Mouse (Mus musculus) telencephalon, adult 2 months (tissue): ENCODE measurements at regions not wholly inside any gene's neighbourhood (a gene's known extent, or its start where the extent isn't known, plus 50 kb on each side); places are given as distances from the start of the nearest gene placed in this dataset.

Source experiments
- DNase-seq: peaks from one replicate; pipeline ENCODE4 v3.0.0-alpha.2; 2011; ENCODE audit warnings: low read depth, low spot score

DNA sequence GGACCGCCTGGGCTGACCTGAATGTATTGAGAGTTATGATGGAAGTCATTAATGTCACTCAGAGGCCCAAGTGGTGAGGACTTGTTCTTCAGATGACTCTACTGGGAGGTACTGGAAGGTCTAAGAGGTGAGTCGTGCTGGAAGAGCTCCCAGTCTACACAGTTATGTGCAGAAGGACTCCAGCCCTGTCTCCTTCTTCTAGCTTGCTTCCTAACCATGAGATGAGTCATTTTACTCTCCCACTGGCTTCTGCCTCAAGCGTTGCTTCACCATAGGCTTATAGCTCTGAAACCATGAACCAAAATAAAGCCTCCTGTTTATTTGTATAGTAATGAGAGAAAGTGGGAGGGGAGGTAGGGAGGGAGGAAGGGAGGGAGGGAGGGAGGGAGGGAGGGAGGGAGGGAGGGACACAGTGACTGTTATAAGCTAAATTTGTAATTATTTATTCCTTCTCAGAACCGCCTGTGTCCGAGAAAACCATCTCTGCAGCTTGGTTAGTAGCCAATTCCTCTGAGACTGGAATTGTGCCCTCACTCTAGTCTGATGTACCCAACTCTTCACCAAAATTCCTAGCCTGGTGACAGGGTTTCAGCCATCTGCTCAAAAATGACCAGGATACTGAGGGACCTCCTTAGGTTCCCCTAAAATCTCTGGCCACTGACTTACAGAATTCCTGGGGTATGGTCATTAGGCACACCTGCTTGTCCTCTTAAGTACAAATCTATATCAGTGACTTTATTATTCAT lies 211.6 kb upstream of the Atp2b1 start:
- DNase-seq: no peak

DNA sequence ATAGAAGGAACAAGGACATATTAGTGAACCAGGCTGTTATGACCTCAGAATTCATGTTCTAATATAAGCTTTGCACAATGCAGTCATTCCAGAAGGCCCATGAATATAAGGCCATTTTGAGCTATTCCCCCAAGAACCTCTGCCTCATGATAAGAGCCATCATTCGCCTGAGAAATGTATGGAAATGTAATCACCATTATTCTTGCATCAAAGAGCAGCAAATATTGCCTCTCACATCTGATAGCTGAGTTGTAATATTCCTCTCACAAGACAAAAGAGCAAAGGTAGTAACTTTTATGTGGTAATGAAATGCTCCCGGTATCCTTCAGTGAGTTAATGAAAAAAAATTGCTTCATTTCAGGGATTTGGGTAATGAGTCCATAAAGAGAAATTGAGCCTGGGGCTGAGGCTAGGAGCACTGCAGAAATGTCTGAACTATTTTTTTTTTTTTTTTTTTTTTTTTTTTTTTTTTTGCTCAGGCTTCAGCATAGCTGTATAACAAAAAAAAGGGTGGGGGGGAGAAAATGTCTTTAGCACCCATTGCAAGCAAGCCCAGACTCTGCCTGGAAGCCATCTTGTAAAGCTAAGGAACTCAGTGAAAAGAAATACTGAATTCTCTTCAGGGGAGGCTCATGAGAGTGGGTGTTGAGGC lies 210.4 kb upstream of the Atp2b1 start:
- no peak for DNase-seq

DNA sequence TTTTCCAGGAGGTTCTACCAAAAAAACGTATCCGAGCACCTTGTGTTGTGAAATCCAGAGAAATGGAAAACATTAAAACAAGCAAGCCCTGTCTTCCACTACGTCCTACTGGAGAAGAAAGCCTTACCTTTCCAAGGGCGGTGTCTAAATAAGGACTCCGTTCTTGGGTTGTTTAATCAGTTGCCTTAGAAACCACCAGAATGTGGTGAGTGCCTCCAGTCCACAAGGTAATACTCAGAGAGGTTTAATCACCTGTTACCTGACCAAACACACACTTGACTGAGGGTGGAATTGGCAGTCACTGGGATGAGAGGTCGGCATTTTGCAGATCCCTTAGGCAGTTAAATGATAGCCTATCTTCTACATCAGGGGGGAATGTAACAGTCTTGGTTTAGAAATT lies 209.6 kb upstream of the Atp2b1 start:
- DNase-seq: no peak

DNA sequence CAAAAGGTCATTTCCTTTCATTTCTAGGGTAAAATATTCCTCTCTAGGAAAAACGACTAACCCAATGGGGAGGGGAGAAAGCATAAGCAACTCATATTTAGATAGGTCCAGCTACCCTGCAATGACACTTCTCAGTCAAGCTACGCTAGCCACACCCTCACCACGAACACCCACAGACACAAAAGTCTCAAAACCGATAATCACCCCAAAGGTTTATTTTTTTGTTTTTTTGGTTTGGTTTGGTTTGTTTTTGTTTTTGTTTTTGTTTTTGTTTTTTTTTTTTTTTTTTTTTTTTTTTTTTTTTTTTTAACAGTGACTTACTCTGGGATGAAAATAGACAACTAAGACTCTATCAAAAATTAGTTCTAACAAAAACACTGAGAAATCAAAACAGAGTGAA lies 196.3 kb upstream of the Atp2b1 start:
- DNase-seq: no peak

DNA sequence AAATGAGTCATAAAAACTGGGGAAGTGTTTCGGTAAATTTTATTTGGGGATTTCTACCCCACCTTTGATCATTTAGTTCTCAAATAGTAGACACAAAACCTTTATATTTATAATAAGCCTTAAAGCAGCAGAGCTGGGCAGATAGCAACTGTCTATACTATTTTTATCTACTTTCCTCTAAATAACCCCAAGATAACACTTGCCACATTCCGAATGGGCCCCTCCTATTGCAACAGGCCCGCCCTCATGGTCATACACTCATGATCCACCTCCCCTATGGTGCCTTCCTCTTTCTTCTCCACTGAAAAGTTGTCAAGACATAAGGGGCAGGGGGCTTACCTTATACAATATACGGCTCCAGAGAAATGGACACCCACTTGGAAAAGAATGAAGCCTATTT lies 195.5 kb upstream of the Atp2b1 start:
- no peak for DNase-seq

DNA sequence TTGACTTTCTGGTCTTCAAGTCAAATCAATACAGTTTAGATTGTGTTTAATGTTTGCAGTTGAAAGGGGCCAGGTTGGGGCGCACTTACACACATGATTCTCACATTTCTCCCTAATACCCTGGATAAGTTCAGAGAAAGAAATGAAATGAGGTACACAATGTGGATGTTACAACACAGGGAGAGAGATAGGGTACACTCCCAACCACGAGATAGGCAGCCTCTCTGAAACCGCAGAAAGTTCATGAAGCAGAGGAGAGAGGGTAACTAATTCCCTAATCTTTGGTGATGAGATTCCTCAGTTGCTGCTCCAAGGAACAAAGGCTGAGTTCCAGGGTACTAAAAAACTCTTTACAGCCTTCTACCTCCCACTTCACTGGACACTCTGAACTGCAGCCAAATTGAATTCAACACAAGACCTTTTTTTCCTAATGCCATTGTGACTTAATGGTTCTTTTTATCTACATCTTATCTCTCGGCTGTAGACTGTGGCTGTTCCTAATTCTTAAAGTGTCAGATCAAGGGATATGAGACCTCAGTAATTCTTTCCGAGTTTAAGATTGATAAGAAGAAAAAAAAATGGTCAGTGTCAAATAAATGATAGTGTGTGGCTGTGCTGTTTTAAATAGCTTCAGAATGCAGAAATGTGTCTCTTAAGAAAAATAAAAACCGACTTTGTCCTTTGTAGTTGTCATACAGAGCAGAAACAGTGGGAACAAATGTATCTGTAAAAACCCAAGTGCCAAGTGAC lies 193.8 kb upstream of the Atp2b1 start:
- DNase-seq: no peak

DNA sequence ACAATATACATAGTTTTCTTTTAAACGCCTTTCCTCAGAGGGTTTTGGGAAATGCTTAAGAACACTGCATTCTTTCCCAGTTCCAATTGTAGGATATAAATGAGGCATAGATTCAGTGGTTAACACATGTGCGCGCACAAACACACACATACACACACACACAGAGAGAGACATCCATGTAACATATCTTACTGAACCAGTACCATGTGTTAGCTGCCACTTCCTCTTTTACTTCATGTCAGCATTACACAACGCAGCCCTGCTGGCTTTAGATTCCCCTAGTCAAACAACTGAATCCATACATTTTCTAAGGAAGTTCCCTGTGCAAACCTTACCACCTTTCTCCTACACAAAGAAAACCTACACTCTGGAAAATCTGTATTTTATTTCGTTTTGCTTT lies 189.1 kb upstream of the Atp2b1 start:
- DNase-seq: no peak

DNA sequence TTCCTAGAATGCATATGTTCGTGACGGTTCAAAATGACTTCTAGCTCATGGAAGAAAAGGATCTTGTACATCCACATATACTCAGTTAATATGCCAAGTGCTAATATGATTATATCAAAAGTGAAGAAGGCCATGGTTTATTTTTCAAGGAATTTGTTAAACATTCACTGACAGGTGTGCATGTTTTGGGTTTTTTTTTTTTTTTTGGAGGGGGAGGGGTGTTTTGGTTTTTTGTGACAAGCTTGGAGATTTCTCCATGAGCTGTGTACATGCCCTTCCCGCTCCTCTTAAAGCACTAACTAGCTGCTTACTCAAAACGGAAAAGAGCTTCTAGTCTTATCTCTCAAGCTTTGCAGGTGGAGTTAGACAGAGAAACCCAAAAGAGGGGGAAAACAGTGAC lies 187.1 kb upstream of the Atp2b1 start:
- DNase-seq: no peak

DNA sequence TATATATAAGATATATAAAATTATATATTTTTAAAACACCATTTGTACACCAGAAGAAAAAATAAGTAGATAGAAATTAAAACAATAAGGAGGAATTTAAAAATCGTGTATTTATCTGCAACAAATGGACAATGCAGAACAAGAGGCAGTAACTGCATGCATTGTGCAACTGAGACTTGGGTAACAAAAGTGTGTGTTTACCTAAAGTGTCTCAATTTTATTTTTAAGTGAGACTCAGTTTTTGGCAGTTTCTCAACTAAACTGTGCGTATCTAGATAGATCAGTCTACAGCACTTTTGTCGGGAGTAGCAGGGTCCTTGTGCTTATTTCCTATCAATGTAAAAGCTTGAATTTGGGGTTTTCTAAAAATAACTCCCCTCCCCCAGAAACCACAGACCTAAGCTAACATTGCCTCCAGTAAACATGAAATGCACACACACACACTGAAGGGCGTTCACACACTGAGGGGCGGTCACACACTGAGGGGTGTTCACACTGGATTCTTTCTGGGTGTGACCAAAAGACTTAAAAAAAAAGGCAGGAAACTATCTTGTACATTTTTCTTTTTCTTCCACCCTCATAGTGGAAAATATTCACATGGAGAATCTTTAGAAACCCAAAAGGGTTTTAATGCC lies 185.7 kb upstream of the Atp2b1 start:
- no peak for DNase-seq

DNA sequence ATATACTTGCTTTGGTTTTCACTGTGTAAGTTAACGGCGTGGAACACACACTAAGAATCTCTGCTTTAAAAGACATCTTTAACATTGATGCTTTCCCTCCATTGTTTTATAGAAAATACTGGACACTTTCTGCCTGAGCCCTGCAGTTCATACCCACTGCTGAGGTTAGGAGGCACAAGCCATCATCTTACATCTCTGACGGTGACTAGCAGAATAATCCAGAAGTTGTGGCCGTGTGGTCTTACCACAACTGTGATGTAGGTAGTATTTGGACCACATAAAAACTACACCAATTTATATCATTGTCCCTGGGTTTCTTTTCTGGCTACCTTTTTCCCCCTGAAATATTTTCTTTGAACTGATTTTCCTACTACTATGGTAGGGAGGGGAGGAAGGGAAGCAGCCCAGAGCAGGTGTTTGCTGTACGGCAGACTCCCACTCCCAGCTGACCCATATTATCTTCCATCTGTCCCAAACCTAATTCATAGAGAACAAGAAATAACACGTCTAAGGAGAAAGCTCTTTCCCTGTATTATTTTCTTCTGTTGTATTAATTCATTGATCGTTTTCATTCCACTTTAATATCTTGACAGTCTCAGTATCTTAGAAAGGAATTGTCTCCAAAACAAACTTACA lies 180.1 kb upstream of the Atp2b1 start:
- DNase-seq: no peak

DNA sequence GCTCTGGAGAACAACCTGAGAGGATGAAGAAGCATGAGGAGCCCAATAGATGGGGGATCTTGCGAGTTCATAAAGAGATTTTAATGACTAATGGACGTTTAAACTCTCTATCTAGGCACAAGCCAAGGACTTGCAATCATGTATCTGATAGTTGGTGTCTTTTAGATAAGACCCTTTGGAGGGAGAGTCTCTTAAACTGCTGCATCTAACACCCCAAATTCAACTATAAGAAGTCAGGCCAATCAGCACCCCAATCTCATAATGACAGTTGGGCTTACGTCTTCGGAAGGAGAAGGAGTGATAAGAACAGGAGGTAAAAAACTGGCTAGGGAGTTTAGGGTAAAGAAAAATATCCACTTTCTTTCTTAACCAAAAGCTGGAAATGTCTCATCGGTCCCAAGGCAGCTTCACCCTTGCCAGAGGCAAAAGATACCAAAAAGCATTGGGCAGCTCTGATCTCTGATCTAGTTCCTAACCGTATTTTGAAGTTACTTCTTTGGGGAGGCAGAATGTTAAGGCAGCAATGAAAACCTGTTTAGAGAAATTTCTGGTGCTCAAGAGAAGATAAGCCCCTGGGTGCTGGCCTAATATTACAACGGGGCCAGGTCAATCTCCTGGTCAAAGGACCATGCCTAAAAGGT lies 173.6 kb upstream of the Atp2b1 start:
- DNase-seq: no peak

DNA sequence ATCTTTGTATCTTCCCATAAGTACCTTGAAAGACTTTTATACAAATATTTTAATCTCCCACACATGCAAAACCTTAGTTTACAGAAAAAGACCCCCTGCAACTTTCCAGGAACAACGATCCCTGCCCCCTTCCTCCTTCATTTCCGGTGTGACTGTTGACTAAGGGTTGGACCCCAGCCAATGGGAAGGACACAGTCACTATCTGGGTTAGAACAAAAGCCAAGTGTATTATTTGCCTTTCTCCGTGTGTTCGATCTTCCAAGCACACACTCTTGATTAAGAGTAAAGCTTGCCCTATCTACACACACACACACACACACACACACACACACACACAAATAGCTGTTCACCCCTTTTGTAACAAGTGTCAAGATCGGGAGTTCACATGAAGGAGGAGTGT lies 172.8 kb upstream of the Atp2b1 start:
- DNase-seq: no peak

DNA sequence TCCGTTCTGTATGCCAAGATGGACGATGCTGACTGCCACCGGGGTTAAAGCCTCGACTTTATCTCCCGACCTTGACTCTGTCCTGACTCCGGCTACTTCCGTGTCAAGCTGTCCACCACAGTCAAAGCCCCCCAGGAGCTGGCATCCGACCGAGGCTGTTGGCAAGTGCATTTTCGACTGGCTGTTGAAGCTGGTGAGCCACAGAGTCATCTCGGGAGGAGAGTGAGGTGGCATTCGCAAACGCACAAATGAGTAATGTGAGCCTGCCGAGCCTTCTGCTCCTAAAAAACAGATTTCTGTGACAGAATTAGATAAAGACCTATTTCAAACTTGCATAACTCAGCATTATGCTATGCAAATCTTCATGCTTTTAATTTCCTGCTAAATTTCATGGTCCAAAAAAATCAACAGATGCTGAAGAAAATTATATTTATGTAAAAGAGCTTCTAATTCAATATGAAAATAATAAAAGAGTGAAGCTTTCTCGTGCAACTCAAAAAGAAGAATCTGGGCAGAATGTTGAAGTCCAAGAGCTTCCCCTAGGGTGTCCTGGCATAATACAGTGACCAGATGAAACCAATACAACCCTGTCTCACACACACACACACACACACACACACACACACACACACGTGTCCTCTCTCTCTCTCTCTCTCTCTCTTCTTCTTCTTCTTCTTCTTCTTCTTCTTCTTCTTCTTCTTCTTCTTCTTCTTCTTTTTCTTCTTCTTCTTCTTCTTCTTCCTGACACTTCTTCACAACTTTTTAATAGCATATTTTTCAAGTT lies 171.2 kb upstream of the Atp2b1 start:
- DNase-seq: peak; percentile 58

DNA sequence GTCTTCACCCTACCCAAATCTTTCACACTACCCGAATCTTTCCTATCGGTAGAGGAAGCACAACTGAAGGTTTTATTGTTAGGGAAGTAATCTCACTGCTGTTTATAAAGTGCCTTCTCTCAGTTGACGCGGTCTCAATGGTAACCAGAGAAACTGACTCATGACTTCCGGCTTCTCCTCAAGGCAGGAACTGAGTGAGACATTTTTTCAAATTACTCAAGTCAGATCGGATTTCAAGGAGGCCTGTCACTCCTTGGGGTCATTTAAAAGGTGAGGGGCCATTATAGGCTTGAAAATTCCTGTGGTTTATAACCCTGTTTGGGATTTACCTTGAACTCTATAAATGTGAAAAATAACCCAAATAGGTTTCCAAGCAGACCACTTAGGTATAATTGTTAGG lies 170.0 kb upstream of the Atp2b1 start:
- no peak for DNase-seq

DNA sequence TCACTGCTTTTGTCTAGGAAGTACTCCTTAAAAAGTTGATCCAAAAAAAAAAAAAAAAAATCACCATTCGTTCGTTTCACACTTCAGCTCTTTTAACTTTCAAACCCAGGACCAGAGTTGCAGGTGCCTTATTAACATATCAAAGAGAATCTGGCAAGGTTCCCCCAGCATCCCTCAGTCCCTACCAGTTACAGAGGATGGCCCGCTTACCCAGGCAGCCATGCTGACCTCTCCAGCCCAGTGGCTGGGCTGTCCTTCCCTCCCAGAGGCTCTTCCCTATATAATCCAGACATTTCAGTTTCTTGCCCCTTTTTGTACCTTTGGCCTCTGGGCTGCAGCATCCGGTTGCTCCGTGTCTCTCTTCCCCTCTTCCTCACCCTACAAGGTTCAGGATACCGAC lies 169.5 kb upstream of the Atp2b1 start:
- no peak for DNase-seq

DNA sequence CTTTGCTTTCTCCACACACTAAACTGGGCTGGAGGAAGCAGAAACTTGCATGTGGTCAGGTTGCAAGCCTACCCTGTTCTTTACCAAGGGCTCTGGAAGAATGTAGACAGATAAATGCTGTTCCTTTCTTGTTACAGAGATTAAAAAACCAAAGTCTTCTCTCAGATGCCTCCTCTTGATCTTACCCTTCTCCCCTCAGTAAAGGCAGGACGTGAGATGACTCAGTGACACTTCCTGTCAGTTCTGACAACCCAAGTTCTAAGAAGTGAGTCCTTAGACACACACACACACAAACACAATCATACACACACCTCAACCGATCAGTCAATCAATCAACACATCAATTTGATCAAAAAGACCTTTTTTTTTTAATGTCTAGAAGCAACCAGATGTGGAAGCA lies 168.8 kb upstream of the Atp2b1 start:
- DNase-seq: no peak

DNA sequence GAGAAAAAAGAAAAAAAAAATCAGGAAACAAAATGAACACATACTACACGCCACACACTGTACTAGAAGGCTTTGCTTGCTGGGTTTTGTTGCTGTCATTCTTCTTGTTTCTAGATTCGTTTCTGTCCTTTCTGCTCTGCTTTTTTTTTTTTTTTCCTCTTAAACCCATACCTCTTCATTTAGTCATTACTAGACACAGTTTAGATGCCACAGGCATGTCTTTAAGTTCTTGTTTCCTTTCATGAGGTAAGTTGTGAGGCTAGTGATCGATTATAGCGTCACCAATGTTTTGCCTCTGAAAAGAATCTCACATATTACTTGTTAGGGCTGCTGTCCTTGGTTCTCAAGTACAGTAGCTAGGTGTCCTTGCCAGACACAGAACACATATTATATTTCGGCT lies 168.3 kb upstream of the Atp2b1 start:
- no peak for DNase-seq

DNA sequence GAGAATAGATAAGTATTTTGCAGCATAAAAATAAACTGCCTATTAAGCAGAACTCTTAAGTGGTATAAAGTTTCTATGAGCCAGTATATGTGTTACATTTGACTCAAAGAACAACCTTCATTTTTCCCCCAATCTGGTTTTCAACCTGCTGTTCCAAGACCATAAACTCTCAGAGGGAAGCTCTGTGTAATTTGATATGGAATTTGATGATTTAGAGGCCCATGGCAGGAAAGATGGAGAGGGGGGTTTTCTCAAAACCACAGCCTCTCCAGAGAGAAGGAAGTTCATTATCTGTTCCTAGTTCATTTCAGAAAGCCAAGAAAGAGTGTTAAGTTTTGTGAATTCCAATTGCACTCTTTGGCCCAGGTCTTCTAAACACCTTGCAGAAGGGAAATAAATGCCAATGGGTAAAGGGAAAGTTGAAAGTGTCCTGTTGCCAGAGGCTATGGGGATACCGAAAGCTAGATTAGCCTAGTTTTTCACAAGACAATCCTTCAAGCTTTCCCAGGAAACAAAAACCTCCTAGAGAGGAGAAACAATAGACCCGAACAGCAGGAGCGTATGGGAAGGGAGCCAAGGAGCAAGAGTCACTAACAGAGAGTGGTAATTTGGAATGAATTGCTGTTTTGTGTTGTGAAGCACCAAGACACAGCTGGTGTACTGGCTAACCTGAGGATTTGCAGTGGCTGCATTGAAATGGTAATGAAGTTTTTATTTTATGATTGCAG lies 165.2 kb upstream of the Atp2b1 start:
- DNase-seq: peak; percentile 64

DNA sequence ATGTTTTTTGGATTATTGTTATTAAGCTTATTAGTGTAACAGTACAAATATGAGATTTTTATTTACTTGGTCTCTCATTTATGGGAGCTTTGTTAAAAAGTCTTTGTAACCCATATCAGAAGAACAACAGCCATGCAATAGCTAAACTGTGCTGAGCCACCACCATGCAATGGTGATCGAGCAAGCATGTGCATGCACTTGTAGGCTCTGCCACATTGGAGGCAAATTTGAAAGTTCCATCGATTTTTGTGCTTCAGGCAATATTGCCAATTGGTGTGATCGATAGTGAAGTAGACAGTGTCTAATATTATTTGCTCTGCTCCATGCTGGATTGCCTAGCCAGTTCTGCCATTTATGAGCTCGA lies 164.6 kb upstream of the Atp2b1 start:
- no peak for DNase-seq
